Mouse (Mus musculus): ENCODE measurements around the gene Coa5. TPM values are rescaled to one million over a fixed set of nuclear protein-coding genes. Genes with fewer than 3 reads are reported as not detected.

The Coa5 gene
- polyA plus RNA-seq, 1 experiment from 2014 or later = 74.4 TPM

Other genes starting within 250 kb of the Coa5 start
- not detected in 2 replicates for gene Cnga3, start 215.7 kb downstream of the Coa5 start, polyA plus RNA-seq (2016; fragmentation: Nextera tagmentation; extraction: Ambion mirVana)
- 14.9 and 15.4 TPM in 2 replicates for gene Inpp4a, start 130.2 kb downstream of the Coa5 start, polyA plus RNA-seq (2016; fragmentation: Nextera tagmentation; extraction: Ambion mirVana)
- gene Unc50, start within 50 bp of the Coa5 start, polyA plus RNA-seq (2016; fragmentation: Nextera tagmentation; extraction: Ambion mirVana) = 80.3 and 81.9 TPM in 2 replicates
- gene Mgat4a, start 110.9 kb upstream of the Coa5 start, polyA plus RNA-seq (2016; fragmentation: Nextera tagmentation; extraction: Ambion mirVana) = 3.6 and 3.9 TPM in 2 replicates

Measured in heart, embryonic 12.5 days (tissue).